Mouse (Mus musculus): ENCODE data around the gene F10. TPM values are rescaled to one million over a fixed set of nuclear protein-coding genes. Genes with fewer than 3 reads are reported as not detected.
"Not testable (repeated sequence)": the region's sequence is repeated elsewhere in the genome, so short reads cannot be mapped to it uniquely, and the experiment has no call there.

The F10 gene
- polyA plus RNA-seq, 1 experiment, result 0.24 TPM

- no peaks in the 10 kb centered on the region for H3K9me3 ChIP-seq (replicated peaks; ENCODE audit: control insufficient read depth, insufficient read depth, low read length, poor library complexity, severe bottlenecking)
- peaks cover 2% of the 10 kb centered on the region for H3K4me1 ChIP-seq (ENCODE audit: control insufficient read depth, insufficient read depth, low read length)
- no peak overlapping the region for H3K4me3 ChIP-seq (ENCODE audit: low read depth, low read length)
- no peaks in the 10 kb centered on the region for H3K27me3 ChIP-seq (ENCODE audit: control insufficient read depth, insufficient read depth, low read length, poor library complexity, severe bottlenecking)
- TF ChIP-seq CTCF (IDR thresholded peaks at IDR 0.05; ENCODE audit: low read depth, low read length) (no peak), POLR2A (IDR thresholded peaks at IDR 0.05; ENCODE audit: insufficient read depth, low read length) (no peak), EP300 (IDR thresholded peaks at IDR 0.05; ENCODE audit: insufficient read depth, low read depth, low read length) (no peak)
- H3K36me3 ChIP-seq (ENCODE audit: control insufficient read depth, insufficient read depth, low read length, poor library complexity, severe bottlenecking), result no peaks in the 10 kb centered on the region
- H3K27ac ChIP-seq (ENCODE audit: insufficient read depth, low read length), result no peak overlapping the region
- no peak overlapping the region for H3K9ac ChIP-seq (ENCODE audit: low read depth, poor library complexity, severe bottlenecking)
These were observed 26.0 kb downstream of the F10 start for GRCm38 (mm10) chr8:13063112-13063511.

GRCm38 (mm10) chr8:13073255-13073654, 36.1 kb downstream of the F10 start:
- Histone ChIP-seq H3K9me3 (replicated peaks; ENCODE audit: control insufficient read depth, insufficient read depth, low read length, poor library complexity, severe bottlenecking) (no peaks in the 10 kb centered on the region), H3K9ac (ENCODE audit: low read depth, poor library complexity, severe bottlenecking) (no peak overlapping the region), H3K4me1 (ENCODE audit: control insufficient read depth, insufficient read depth, low read length) (peaks cover under 1% of the 10 kb centered on the region), H3K4me3 (ENCODE audit: low read depth, low read length) (no peak overlapping the region), H3K27me3 (ENCODE audit: control insufficient read depth, insufficient read depth, low read length, poor library complexity, severe bottlenecking) (no peaks in the 10 kb centered on the region), H3K27ac (ENCODE audit: insufficient read depth, low read length) (no peak overlapping the region), H3K36me3 (ENCODE audit: control insufficient read depth, insufficient read depth, low read length, poor library complexity, severe bottlenecking) (peaks cover 28% of the 10 kb centered on the region)
- TF ChIP-seq CTCF (IDR thresholded peaks at IDR 0.05; ENCODE audit: low read depth, low read length) (no peak), EP300 (IDR thresholded peaks at IDR 0.05; ENCODE audit: insufficient read depth, low read depth, low read length) (no peak), POLR2A (IDR thresholded peaks at IDR 0.05; ENCODE audit: insufficient read depth, low read length) (no peak)

- Histone ChIP-seq H3K4me3 (ENCODE audit: low read depth, low read length) (no peak overlapping the region), H3K9ac (ENCODE audit: low read depth, poor library complexity, severe bottlenecking) (no peak overlapping the region), H3K9me3 (replicated peaks; ENCODE audit: control insufficient read depth, insufficient read depth, low read length, poor library complexity, severe bottlenecking) (no peaks in the 10 kb centered on the region), H3K27me3 (ENCODE audit: control insufficient read depth, insufficient read depth, low read length, poor library complexity, severe bottlenecking) (no peaks in the 10 kb centered on the region), H3K36me3 (ENCODE audit: control insufficient read depth, insufficient read depth, low read length, poor library complexity, severe bottlenecking) (peaks cover 43% of the 10 kb centered on the region), H3K27ac (ENCODE audit: insufficient read depth, low read length) (no peak overlapping the region), H3K4me1 (ENCODE audit: control insufficient read depth, insufficient read depth, low read length) (no peaks in the 10 kb centered on the region)
- TF ChIP-seq CTCF (IDR thresholded peaks at IDR 0.05; ENCODE audit: low read depth, low read length) (no peak), POLR2A (IDR thresholded peaks at IDR 0.05; ENCODE audit: insufficient read depth, low read length) (no peak), EP300 (IDR thresholded peaks at IDR 0.05; ENCODE audit: insufficient read depth, low read depth, low read length) (no peak)
These were observed 37.9 kb downstream of the F10 start for GRCm38 (mm10) chr8:13075044-13075443.

- not testable (repeated sequence) for H3K4me3 ChIP-seq (ENCODE audit: low read depth, low read length); H3K9ac ChIP-seq (ENCODE audit: low read depth, poor library complexity, severe bottlenecking); H3K27me3 ChIP-seq (ENCODE audit: control insufficient read depth, insufficient read depth, low read length, poor library complexity, severe bottlenecking); H3K27ac ChIP-seq (ENCODE audit: insufficient read depth, low read length); H3K4me1 ChIP-seq (ENCODE audit: control insufficient read depth, insufficient read depth, low read length); H3K9me3 ChIP-seq (replicated peaks; ENCODE audit: control insufficient read depth, insufficient read depth, low read length, poor library complexity, severe bottlenecking)
- H3K36me3 ChIP-seq (ENCODE audit: control insufficient read depth, insufficient read depth, low read length, poor library complexity, severe bottlenecking), result peaks cover 48% of the 10 kb centered on the region
These were observed 38.5 kb downstream of the F10 start for GRCm38 (mm10) chr8:13075579-13075978.

GRCm38 (mm10) chr8:13077542-13077941, 40.4 kb downstream of the F10 start:
- no peak overlapping the region for H3K9ac ChIP-seq (ENCODE audit: low read depth, poor library complexity, severe bottlenecking)
- H3K9me3 ChIP-seq (replicated peaks; ENCODE audit: control insufficient read depth, insufficient read depth, low read length, poor library complexity, severe bottlenecking), result no peaks in the 10 kb centered on the region
- H3K36me3 ChIP-seq (ENCODE audit: control insufficient read depth, insufficient read depth, low read length, poor library complexity, severe bottlenecking), result peaks cover 49% of the 10 kb centered on the region
- H3K27me3 ChIP-seq (ENCODE audit: control insufficient read depth, insufficient read depth, low read length, poor library complexity, severe bottlenecking), result no peaks in the 10 kb centered on the region
- no peak for TF ChIP-seq EP300 (IDR thresholded peaks at IDR 0.05; ENCODE audit: insufficient read depth, low read depth, low read length)
- no peak for TF ChIP-seq POLR2A (IDR thresholded peaks at IDR 0.05; ENCODE audit: insufficient read depth, low read length)
- H3K4me3 ChIP-seq (ENCODE audit: low read depth, low read length), result no peak overlapping the region
- no peaks in the 10 kb centered on the region for H3K4me1 ChIP-seq (ENCODE audit: control insufficient read depth, insufficient read depth, low read length)
- H3K27ac ChIP-seq (ENCODE audit: insufficient read depth, low read length), result no peak overlapping the region

GRCm38 (mm10) chr8:13104691-13105086, 67.6 kb downstream of the F10 start:
- Histone ChIP-seq H3K4me3 (ENCODE audit: low read depth, low read length) (peak overlapping the region; percentile 89), H3K27ac (ENCODE audit: insufficient read depth, low read length) (0 out of 2 replicates have a peak overlapping the region, but pooled peaks have one; percentile 3), H3K9ac (ENCODE audit: low read depth, poor library complexity, severe bottlenecking) (peak overlapping the region; percentile 77), H3K9me3 (replicated peaks; ENCODE audit: control insufficient read depth, insufficient read depth, low read length, poor library complexity, severe bottlenecking) (no peaks in the 10 kb centered on the region), H3K36me3 (ENCODE audit: control insufficient read depth, insufficient read depth, low read length, poor library complexity, severe bottlenecking) (peaks cover 3% of the 10 kb centered on the region; the same call in 1 of the 2 replicates), H3K27me3 (ENCODE audit: control insufficient read depth, insufficient read depth, low read length, poor library complexity, severe bottlenecking) (no peaks in the 10 kb centered on the region), H3K4me1 (ENCODE audit: control insufficient read depth, insufficient read depth, low read length) (no peaks in the 10 kb centered on the region)
- TF ChIP-seq CTCF (IDR thresholded peaks at IDR 0.05; ENCODE audit: low read depth, low read length) (no peak), EP300 (IDR thresholded peaks at IDR 0.05; ENCODE audit: insufficient read depth, low read depth, low read length) (peak; percentile 67; the same call in 1 of the 2 replicates)

All from ES-Bruce4 (cell line).